Mouse (Mus musculus) kidney, postnatal 4 days (tissue): Measurements from ENCODE around the gene Spata45.
"Not testable (repeated sequence)": the region's sequence is repeated elsewhere in the genome, so short reads cannot be mapped to it uniquely, and the experiment has no call there.

Source experiments
- DNase-seq, 2 experiments: peaks; one replicate each; pipeline ENCODE4 v3.0.0; 2021; ENCODE audit warnings: mixed read lengths in 2 of 2

Spata45 gene

GRCm38 (mm10) chr1:191036554-191037334 lies at the start of gene Spata45:
Gene Spata45, plus strand, starts transcription at chr1:191036639.
- no peak for DNase-seq

- no peak for DNase-seq
These were observed 46.9 kb upstream of the Spata45 start for GRCm38 (mm10) chr1:190989437-190990082.

- DNase-seq: peak; percentile 84 to 88
These were observed 40.9 kb upstream of the Spata45 start for GRCm38 (mm10) chr1:190995548-190995947.

GRCm38 (mm10) chr1:190996346-190996877 lies 40.0 kb upstream of the Spata45 start:
- DNase-seq: no peak

GRCm38 (mm10) chr1:190998027-190998426 lies 38.4 kb upstream of the Spata45 start:
- no peak for DNase-seq

GRCm38 (mm10) chr1:191000686-191001085 lies 35.8 kb upstream of the Spata45 start:
- no peak for DNase-seq

- peak; percentile 63 to 66 for DNase-seq
These were observed 34.2 kb upstream of the Spata45 start for GRCm38 (mm10) chr1:191002201-191002600.

GRCm38 (mm10) chr1:191008707-191009106 lies 27.7 kb upstream of the Spata45 start:
- peak in 1 of 2 experiments; percentile 22 for DNase-seq

GRCm38 (mm10) chr1:191014271-191014670 lies 22.2 kb upstream of the Spata45 start:
- DNase-seq: no peak

- DNase-seq: no peak
These were observed 16.6 kb upstream of the Spata45 start for GRCm38 (mm10) chr1:191019803-191020202.

- no peak for DNase-seq
These were observed 16.1 kb upstream of the Spata45 start for GRCm38 (mm10) chr1:191020217-191020924.

- DNase-seq: no peak
These were observed 15.4 kb upstream of the Spata45 start for GRCm38 (mm10) chr1:191021016-191021415.

- DNase-seq: no peak
These were observed 13.3 kb upstream of the Spata45 start for GRCm38 (mm10) chr1:191023140-191023539.

GRCm38 (mm10) chr1:191023806-191024205 lies 12.6 kb upstream of the Spata45 start:
- DNase-seq: not testable (repeated sequence)

GRCm38 (mm10) chr1:191025016-191026012 lies 11.1 kb upstream of the Spata45 start:
- peak in 1 of 2 experiments; percentile 8 for DNase-seq

- DNase-seq: peak; percentile 99 to 100
These were observed 10.3 kb upstream of the Spata45 start, which contains the start of gene Flvcr1 for GRCm38 (mm10) chr1:191026021-191026713. Gene Flvcr1, minus strand, starts transcription at chr1:191026158.

- peak in 1 of 2 experiments; percentile 16 for DNase-seq
These were observed 6.3 kb upstream of the Spata45 start for GRCm38 (mm10) chr1:191030182-191030581.

GRCm38 (mm10) chr1:191030922-191031425 lies 5.5 kb upstream of the Spata45 start:
- not testable (repeated sequence) for DNase-seq

GRCm38 (mm10) chr1:191035649-191036048 lies 790 bp upstream of the Spata45 start:
- no peak for DNase-seq

- no peak for DNase-seq
These were observed 1.6 kb downstream of the Spata45 start for GRCm38 (mm10) chr1:191037999-191038398.

- DNase-seq: no peak
These were observed 4.9 kb downstream of the Spata45 start for GRCm38 (mm10) chr1:191041352-191041751.
